Mouse (Mus musculus) embryo, embryonic 11 days (tissue): ENCODE measurements around the gene Neurod4.
A peak's percentile ranks its signal among the peaks of the same experiment; 100 is the strongest.

ENCODE experiments used
- DNase-seq: peaks from one replicate; pipeline ENCODE4 v3.0.0-alpha.2; 2015

Gene Neurod4

GRCm38 (mm10) chr10:130232117-130232516, 47.9 kb downstream of the Neurod4 start:
- DNase-seq = no peak

- peak; percentile 26 for DNase-seq
These were observed 50.5 kb downstream of the Neurod4 start for GRCm38 (mm10) chr10:130229584-130229983.

- peak; percentile 76 for DNase-seq
These were observed 51.8 kb downstream of the Neurod4 start for GRCm38 (mm10) chr10:130228246-130228645.

- DNase-seq = no peak
These were observed 55.0 kb downstream of the Neurod4 start for GRCm38 (mm10) chr10:130225034-130225433.
